Mouse (Mus musculus): ENCODE measurements around the gene Rhbdf1. TPM values are rescaled to one million over a fixed set of nuclear protein-coding genes. Genes with fewer than 3 reads are reported as not detected.

Rhbdf1 gene
- polyA plus RNA-seq, 1 experiment from 2014 or later = 70.9 TPM

DNA sequence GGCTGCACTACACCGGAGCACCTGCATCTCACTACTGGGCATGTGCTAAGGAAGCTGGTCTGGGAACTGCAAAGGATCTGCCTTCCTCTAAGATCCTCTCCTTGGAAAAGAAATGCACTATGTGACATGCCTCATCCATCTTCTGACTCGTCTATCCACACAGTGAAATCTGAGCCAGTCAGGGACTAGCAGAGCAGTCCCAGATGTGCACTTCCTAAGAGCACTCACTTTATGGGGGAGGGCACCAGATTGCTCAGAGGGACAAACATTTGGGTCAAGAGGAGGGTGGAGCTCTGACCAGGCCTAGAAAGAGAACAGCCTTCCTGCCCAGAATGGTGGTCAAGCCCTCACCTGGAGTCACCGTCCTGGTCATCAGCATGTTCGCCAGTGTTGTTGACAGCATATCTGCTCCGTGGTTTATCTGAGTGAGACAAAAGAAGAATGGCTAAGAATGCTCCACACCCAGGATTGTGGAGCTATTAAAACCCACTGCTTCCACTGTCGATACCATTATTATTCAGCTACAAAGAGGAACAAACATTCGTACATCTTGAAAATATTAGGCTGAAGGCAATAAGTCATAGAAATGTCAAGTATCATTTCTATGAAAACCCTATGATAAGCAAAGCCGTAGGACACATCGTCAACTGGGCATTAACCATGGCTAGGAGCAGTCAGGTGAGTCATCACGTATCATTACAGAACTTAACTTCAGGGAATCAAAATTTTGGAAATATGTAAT is 40.7 kb upstream of the Rhbdf1 start:
- H3K27me3 ChIP-seq (ENCODE audit: control insufficient read depth, insufficient read depth, low read depth, low read length) = no peaks in the 10 kb centered on the region
- no peak overlapping the region for H3K27ac ChIP-seq (ENCODE audit: low read length)
- no peak overlapping the region for H3K9ac ChIP-seq (ENCODE audit: low read length)
- no peak overlapping the region for H3K4me3 ChIP-seq (ENCODE audit: low read length)
- no peak for ATAC-seq (ENCODE audit: low read depth)
- H3K4me2 ChIP-seq (ENCODE audit: low read depth, low read length) = no peak overlapping the region
- H3K36me3 ChIP-seq (ENCODE audit: control insufficient read depth, insufficient read depth, low read length) = peaks cover 4% of the 10 kb centered on the region; the same call in 1 of the 2 replicates
- 62% methylated on average over 10 of the region's 10 CpGs for WGBS
- H3K9me3 ChIP-seq (ENCODE audit: control insufficient read depth, low read length) = no peaks in the 10 kb centered on the region
- H3K4me1 ChIP-seq (replicated peaks; ENCODE audit: control insufficient read depth, insufficient read depth, low read length) = peaks cover 3% of the 10 kb centered on the region; the same call in 1 of the 2 replicates

DNA sequence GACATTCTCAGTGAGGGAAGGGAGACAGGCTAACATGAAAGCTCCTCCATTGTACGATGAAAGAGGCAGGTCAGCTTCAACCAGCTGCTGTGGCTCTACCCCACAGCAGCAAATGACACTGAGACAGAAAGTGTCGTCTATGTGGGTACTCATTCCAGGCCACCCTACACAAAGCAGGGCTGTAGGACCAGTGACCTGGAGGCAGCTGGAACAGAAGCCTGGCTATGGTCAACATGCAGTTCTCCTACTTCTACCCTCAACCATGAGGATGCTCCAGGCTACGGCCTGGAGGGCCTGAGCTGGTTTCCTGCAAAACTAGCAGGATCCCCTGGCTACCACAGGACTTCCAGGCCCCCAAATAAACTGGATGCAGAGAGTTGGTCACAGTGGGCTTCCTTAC is 34.5 kb upstream of the Rhbdf1 start:
- no peak overlapping the region for H3K4me2 ChIP-seq (ENCODE audit: low read depth, low read length)
- no peak for ATAC-seq (ENCODE audit: low read depth)
- H3K9ac ChIP-seq (ENCODE audit: low read length) = no peak overlapping the region
- H3K36me3 ChIP-seq (ENCODE audit: control insufficient read depth, insufficient read depth, low read length) = peaks cover 4% of the 10 kb centered on the region; the same call in 1 of the 2 replicates
- H3K9me3 ChIP-seq (ENCODE audit: control insufficient read depth, low read length) = no peaks in the 10 kb centered on the region
- H3K27ac ChIP-seq (ENCODE audit: low read length) = no peak overlapping the region
- WGBS = 90% methylated on average over 3 of the region's 3 CpGs
- no peaks in the 10 kb centered on the region for H3K27me3 ChIP-seq (ENCODE audit: control insufficient read depth, insufficient read depth, low read depth, low read length)
- no peak overlapping the region for H3K4me3 ChIP-seq (ENCODE audit: low read length)
- H3K4me1 ChIP-seq (replicated peaks; ENCODE audit: control insufficient read depth, insufficient read depth, low read length) = no peaks in the 10 kb centered on the region

DNA sequence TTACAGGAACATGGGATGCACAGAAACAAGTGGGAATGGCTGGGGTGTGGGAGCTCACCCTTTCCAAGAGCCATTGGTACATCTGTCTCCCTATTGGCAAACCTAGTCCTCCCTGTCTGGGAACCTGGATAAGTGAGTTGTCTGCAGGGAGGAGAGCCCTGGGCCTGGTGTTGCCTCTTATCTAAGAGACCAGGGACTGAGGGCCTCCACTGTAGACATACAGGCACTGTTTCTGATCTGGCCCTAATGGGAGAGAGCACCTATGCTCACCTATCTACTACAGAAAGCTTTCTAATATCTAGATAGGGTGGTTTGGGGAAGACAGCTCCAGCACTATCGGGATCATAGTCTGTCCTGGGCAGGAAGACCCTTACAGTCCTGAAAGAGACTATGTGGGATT is 34.0 kb upstream of the Rhbdf1 start:
- H3K9me3 ChIP-seq (ENCODE audit: control insufficient read depth, low read length) = no peaks in the 10 kb centered on the region
- H3K4me3 ChIP-seq (ENCODE audit: low read length) = no peak overlapping the region
- H3K4me2 ChIP-seq (ENCODE audit: low read depth, low read length) = no peak overlapping the region
- H3K27ac ChIP-seq (ENCODE audit: low read length) = no peak overlapping the region
- H3K27me3 ChIP-seq (ENCODE audit: control insufficient read depth, insufficient read depth, low read depth, low read length) = no peaks in the 10 kb centered on the region
- no peak for ATAC-seq (ENCODE audit: low read depth)
- no peak overlapping the region for H3K9ac ChIP-seq (ENCODE audit: low read length)
- no peaks in the 10 kb centered on the region for H3K4me1 ChIP-seq (replicated peaks; ENCODE audit: control insufficient read depth, insufficient read depth, low read length)
- WGBS = 97% methylated on average over 1 of the region's 1 CpGs
- H3K36me3 ChIP-seq (ENCODE audit: control insufficient read depth, insufficient read depth, low read length) = peaks cover 4% of the 10 kb centered on the region; the same call in 1 of the 2 replicates

DNA sequence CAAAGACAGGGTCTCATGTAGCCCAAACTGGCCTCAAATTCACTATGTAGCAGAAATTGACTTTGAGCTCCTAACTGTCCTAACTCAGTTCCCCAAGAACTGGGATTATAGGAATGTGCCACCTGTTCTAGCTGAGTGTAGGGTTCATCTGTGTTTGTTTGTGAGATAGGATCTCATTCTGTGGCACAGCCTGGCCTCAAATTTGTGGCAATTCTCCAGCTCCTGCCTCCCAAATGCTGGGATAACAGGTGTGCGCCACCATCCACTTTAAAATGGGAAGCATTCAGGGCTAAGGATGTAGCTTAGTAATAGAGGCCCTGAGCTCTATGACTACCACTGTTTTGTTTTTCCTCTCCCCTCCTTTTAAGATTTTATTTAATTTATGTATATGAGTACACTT is 31.0 kb upstream of the Rhbdf1 start:
- no peaks in the 10 kb centered on the region for H3K27me3 ChIP-seq (ENCODE audit: control insufficient read depth, insufficient read depth, low read depth, low read length)
- no peak overlapping the region for H3K9ac ChIP-seq (ENCODE audit: low read length)
- no peaks in the 10 kb centered on the region for H3K9me3 ChIP-seq (ENCODE audit: control insufficient read depth, low read length)
- no peak overlapping the region for H3K4me2 ChIP-seq (ENCODE audit: low read depth, low read length)
- no peak overlapping the region for H3K4me3 ChIP-seq (ENCODE audit: low read length)
- ATAC-seq (ENCODE audit: low read depth) = no peak
- H3K27ac ChIP-seq (ENCODE audit: low read length) = no peak overlapping the region
- H3K4me1 ChIP-seq (replicated peaks; ENCODE audit: control insufficient read depth, insufficient read depth, low read length) = no peaks in the 10 kb centered on the region
- peaks cover 4% of the 10 kb centered on the region; the same call in 1 of the 2 replicates for H3K36me3 ChIP-seq (ENCODE audit: control insufficient read depth, insufficient read depth, low read length)
- 93% methylated on average over 1 of the region's 1 CpGs for WGBS

DNA sequence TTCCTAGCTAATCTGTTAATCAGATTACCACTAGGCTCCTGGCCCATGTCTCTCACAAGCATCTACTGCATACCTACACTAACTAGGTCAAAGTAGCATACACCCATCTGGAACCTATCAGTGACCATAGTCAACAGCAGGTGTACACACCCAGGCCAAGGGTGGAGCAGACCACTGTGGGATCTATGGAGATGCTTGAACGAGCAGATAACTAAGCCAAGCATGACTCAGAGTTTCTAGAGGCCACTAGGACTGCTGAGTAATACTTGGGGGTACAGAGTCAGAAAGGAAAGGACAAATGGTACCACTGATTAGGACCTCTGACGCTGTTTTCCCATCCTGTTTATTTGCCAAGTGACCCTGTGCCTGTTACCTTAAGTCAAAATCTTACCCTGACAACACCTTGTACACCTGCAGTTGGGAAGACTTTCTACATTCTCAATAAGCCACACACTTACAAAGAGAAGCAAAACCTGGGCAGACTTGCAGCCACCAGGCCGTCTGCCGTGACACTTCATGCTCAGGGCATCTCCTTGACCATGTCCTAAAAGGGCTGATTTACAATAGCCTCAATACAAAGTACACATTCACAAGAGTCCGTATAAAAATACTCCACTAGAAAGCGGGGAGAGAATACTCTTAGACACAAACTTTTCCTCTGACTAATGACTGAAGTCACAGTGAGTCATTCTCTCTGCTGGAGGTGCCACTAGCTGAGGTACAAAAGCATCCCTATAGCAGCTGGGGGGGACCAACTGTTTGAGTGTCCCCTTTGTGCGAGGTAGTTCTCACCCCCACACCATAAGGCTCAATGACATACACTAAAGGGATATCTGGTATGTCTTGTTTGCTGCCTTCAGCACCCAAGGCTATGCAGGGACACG is 29.0 kb upstream of the Rhbdf1 start:
- Histone ChIP-seq H3K4me2 (ENCODE audit: low read depth, low read length) (no peak overlapping the region), H3K9me3 (ENCODE audit: control insufficient read depth, low read length) (no peaks in the 10 kb centered on the region), H3K36me3 (ENCODE audit: control insufficient read depth, insufficient read depth, low read length) (peaks cover 4% of the 10 kb centered on the region; the same call in 1 of the 2 replicates), H3K4me3 (ENCODE audit: low read length) (no peak overlapping the region), H3K27me3 (ENCODE audit: control insufficient read depth, insufficient read depth, low read depth, low read length) (no peaks in the 10 kb centered on the region), H3K27ac (ENCODE audit: low read length) (no peak overlapping the region), H3K9ac (ENCODE audit: low read length) (no peak overlapping the region), H3K4me1 (replicated peaks; ENCODE audit: control insufficient read depth, insufficient read depth, low read length) (no peaks in the 10 kb centered on the region)
- WGBS = 82% methylated on average over 8 of the region's 8 CpGs
- ATAC-seq (ENCODE audit: low read depth) = no peak

DNA sequence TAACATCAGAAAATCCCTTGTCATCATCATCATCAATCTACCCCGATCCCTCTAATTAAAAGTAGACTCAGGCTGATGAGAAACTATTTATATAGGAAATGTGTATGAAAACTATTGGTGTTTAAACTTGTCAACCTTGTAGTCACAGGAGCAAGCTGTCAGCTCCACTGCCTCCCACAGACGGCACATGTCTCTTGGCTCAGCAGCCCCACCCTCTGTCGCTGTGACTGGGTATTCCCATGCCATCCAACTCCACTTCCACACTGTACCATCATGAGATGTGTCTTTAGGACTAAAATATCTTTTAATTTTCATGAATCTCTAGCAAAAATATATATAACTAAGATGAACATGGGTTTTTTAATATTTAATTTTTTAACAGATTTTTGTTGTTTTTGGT is 26.2 kb upstream of the Rhbdf1 start:
- Histone ChIP-seq H3K9me3 (ENCODE audit: control insufficient read depth, low read length) (no peaks in the 10 kb centered on the region), H3K4me1 (replicated peaks; ENCODE audit: control insufficient read depth, insufficient read depth, low read length) (no peaks in the 10 kb centered on the region), H3K36me3 (ENCODE audit: control insufficient read depth, insufficient read depth, low read length) (peaks cover 5% of the 10 kb centered on the region; the same call in 1 of the 2 replicates), H3K4me2 (ENCODE audit: low read depth, low read length) (no peak overlapping the region), H3K27ac (ENCODE audit: low read length) (no peak overlapping the region), H3K4me3 (ENCODE audit: low read length) (no peak overlapping the region), H3K27me3 (ENCODE audit: control insufficient read depth, insufficient read depth, low read depth, low read length) (no peaks in the 10 kb centered on the region), H3K9ac (ENCODE audit: low read length) (no peak overlapping the region)
- 70% methylated on average over 3 of the region's 3 CpGs for WGBS
- no peak for ATAC-seq (ENCODE audit: low read depth)

DNA sequence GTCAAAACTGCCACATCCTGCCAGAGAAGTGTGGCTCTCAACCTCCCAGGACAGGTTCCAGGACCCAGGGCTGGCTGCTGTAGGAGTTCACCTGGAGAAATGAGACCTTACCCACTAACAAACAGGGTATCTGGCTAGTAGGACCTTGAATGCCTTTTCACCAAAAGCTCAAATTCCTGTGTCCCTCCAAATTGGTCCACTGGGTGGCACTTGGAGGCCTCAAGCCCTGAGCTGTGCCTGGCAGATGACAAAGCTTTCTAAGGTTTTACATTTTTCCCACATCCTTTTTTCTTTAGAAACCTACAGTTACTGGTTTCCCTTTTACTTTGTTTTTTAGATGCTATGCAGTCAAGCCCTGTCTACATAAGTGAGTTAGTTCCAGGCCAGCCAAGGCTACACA is 25.0 kb upstream of the Rhbdf1 start:
- ATAC-seq (ENCODE audit: low read depth) = no peak
- H3K9me3 ChIP-seq (ENCODE audit: control insufficient read depth, low read length) = no peaks in the 10 kb centered on the region
- H3K27me3 ChIP-seq (ENCODE audit: control insufficient read depth, insufficient read depth, low read depth, low read length) = no peaks in the 10 kb centered on the region
- no peak overlapping the region for H3K27ac ChIP-seq (ENCODE audit: low read length)
- no peak overlapping the region for H3K4me3 ChIP-seq (ENCODE audit: low read length)
- H3K4me1 ChIP-seq (replicated peaks; ENCODE audit: control insufficient read depth, insufficient read depth, low read length) = no peaks in the 10 kb centered on the region
- no peak overlapping the region for H3K4me2 ChIP-seq (ENCODE audit: low read depth, low read length)
- no peak overlapping the region for H3K9ac ChIP-seq (ENCODE audit: low read length)
- peaks cover 5% of the 10 kb centered on the region; the same call in 1 of the 2 replicates for H3K36me3 ChIP-seq (ENCODE audit: control insufficient read depth, insufficient read depth, low read length)

DNA sequence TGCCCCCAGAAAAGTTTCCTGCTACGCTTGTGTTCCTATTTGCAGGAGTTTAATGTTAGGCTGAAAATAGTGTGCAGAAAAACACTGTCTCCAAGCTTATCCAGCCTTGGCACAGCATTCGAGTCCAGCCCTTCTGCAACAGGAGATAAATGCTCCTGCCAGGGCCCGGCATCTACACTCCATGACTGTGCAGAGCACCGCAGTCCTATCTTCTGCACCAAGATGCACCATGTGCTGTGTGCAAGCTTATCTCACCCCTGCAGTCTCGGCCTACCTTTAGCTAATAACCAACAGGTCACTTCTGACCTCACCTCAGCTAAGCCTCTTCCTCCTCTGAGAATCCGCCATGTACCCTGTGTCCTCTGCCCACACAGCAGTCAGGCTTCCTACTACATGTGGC is 23.5 kb upstream of the Rhbdf1 start:
- no peaks in the 10 kb centered on the region for H3K9me3 ChIP-seq (ENCODE audit: control insufficient read depth, low read length)
- no peak overlapping the region for H3K27ac ChIP-seq (ENCODE audit: low read length)
- 88% methylated on average over 6 of the region's 6 CpGs for WGBS
- no peak for ATAC-seq (ENCODE audit: low read depth)
- no peaks in the 10 kb centered on the region for H3K27me3 ChIP-seq (ENCODE audit: control insufficient read depth, insufficient read depth, low read depth, low read length)
- H3K4me2 ChIP-seq (ENCODE audit: low read depth, low read length) = no peak overlapping the region
- peaks cover 7% of the 10 kb centered on the region; the same call in 1 of the 2 replicates for H3K36me3 ChIP-seq (ENCODE audit: control insufficient read depth, insufficient read depth, low read length)
- H3K4me1 ChIP-seq (replicated peaks; ENCODE audit: control insufficient read depth, insufficient read depth, low read length) = no peaks in the 10 kb centered on the region
- H3K9ac ChIP-seq (ENCODE audit: low read length) = no peak overlapping the region
- H3K4me3 ChIP-seq (ENCODE audit: low read length) = no peak overlapping the region

DNA sequence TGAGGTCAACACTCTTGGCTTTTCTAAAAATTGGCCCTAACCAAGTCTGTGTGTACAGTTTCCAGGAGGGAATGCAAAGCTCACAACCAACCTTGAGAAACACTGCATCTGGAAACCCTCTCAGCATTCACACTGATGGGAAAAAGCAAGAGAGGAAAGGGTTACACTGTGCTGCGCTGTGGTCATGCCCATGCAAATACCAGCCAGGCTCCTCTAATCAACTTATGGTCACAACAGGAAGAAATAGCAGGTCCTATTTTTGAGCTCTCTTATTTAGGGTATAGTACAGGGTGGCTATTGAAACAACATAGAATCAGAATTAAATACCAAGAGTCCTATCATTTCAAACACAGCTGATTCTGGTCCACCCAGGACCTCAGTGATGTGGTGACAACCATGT is 22.5 kb upstream of the Rhbdf1 start:
- WGBS = 90% methylated on average over 1 of the region's 1 CpGs
- H3K4me1 ChIP-seq (replicated peaks; ENCODE audit: control insufficient read depth, insufficient read depth, low read length) = no peaks in the 10 kb centered on the region
- no peak overlapping the region for H3K27ac ChIP-seq (ENCODE audit: low read length)
- no peaks in the 10 kb centered on the region for H3K27me3 ChIP-seq (ENCODE audit: control insufficient read depth, insufficient read depth, low read depth, low read length)
- no peak overlapping the region for H3K4me2 ChIP-seq (ENCODE audit: low read depth, low read length)
- H3K36me3 ChIP-seq (ENCODE audit: control insufficient read depth, insufficient read depth, low read length) = peaks cover 7% of the 10 kb centered on the region; the same call in 1 of the 2 replicates
- H3K4me3 ChIP-seq (ENCODE audit: low read length) = no peak overlapping the region
- no peaks in the 10 kb centered on the region for H3K9me3 ChIP-seq (ENCODE audit: control insufficient read depth, low read length)
- no peak for ATAC-seq (ENCODE audit: low read depth)
- H3K9ac ChIP-seq (ENCODE audit: low read length) = no peak overlapping the region

Data from lung, embryonic 16.5 days (tissue).